Mouse (Mus musculus) adrenal gland, adult 2 months (tissue): Measurements from ENCODE around the gene Fbxw4. TPM values are rescaled to one million over a fixed set of nuclear protein-coding genes. Genes with fewer than 3 reads are reported as not detected.
A peak's percentile ranks its signal among the peaks of the same experiment; 100 is the strongest.

ENCODE experiments used
- DNase-seq: peaks from one replicate; pipeline ENCODE4 v3.0.0; 2021
- long read RNA-seq: library from polyadenylated mRNA; stranded (forward); transcript quantifications from one replicate; pipeline ENCODE4 v2.0.0, GENCODE M21; 2021
- polyA plus RNA-seq: library from polyadenylated mRNA; depleted of rRNA; stranded (reverse); fragments of >200 nt; gene quantifications from 2 replicates; pipeline ENCODE4 v1.2.3, GENCODE M21; 2012; rRNA removed
- total RNA-seq, 2 experiments: library from RNA; stranded (reverse); gene quantifications; 2 replicates each; pipeline ENCODE4 v1.2.3; 2021

Gene Fbxw4
- total RNA-seq (10 to 100 TPM; 30.0 to 34.4 TPM), polyA plus RNA-seq (145 and 199 TPM in 2 replicates)
- long read RNA-seq, transcript Fbxw4-201 (9 exons, 2,068 nt): major isoform, 9 of 17 reads
- long read RNA-seq, partial matches to known transcripts: 0 of 17 reads
- long read RNA-seq, other reads (novel, unspliced or antisense): 7 of 17 reads

GRCm38 (mm10) chr19:45659738-45660502 lies at the start of gene Fbxw4:
TSS of gene Fbxw4 (minus strand) at chr19:45660312.
- DNase-seq: peak; percentile 91

GRCm38 (mm10) chr19:45708704-45709103 lies 48.6 kb upstream of the Fbxw4 start:
- no peak for DNase-seq

GRCm38 (mm10) chr19:45696281-45696600 lies 36.1 kb upstream of the Fbxw4 start:
- DNase-seq: no peak

GRCm38 (mm10) chr19:45695496-45696280 lies 35.6 kb upstream of the Fbxw4 start:
- no peak for DNase-seq

GRCm38 (mm10) chr19:45694056-45694455 lies 33.9 kb upstream of the Fbxw4 start:
- DNase-seq: no peak

GRCm38 (mm10) chr19:45692211-45692610 lies 32.1 kb upstream of the Fbxw4 start:
- DNase-seq: no peak

GRCm38 (mm10) chr19:45691001-45691535 lies 31.0 kb upstream of the Fbxw4 start:
- no peak for DNase-seq

- DNase-seq: no peak
Observed at GRCm38 (mm10) chr19:45687001-45687400, 26.9 kb upstream of the Fbxw4 start.

- DNase-seq: no peak
Observed at GRCm38 (mm10) chr19:45683676-45684075, 23.6 kb upstream of the Fbxw4 start.

GRCm38 (mm10) chr19:45680495-45681130 lies 20.5 kb upstream of the Fbxw4 start:
- DNase-seq: no peak

- DNase-seq: no peak
Observed at GRCm38 (mm10) chr19:45676723-45677269, 16.7 kb upstream of the Fbxw4 start.

- peak; percentile 23 for DNase-seq
Observed at GRCm38 (mm10) chr19:45675720-45676581, 15.8 kb upstream of the Fbxw4 start.

- DNase-seq: no peak
Observed at GRCm38 (mm10) chr19:45675196-45675595, 15.1 kb upstream of the Fbxw4 start.

- DNase-seq: no peak
Observed at GRCm38 (mm10) chr19:45672971-45673370, 12.9 kb upstream of the Fbxw4 start.

GRCm38 (mm10) chr19:45668986-45669385 lies 8.9 kb upstream of the Fbxw4 start:
- DNase-seq: no peak

- DNase-seq: no peak
Observed at GRCm38 (mm10) chr19:45663851-45664250, 3.7 kb upstream of the Fbxw4 start.

- DNase-seq: no peak
Observed at GRCm38 (mm10) chr19:45660503-45660790, 335 bp upstream of the Fbxw4 start.

- DNase-seq: no peak
Observed at GRCm38 (mm10) chr19:45659301-45659737, 793 bp downstream of the Fbxw4 start.

GRCm38 (mm10) chr19:45658556-45659268 lies 1.4 kb downstream of the Fbxw4 start:
- DNase-seq: no peak

- DNase-seq: no peak
Observed at GRCm38 (mm10) chr19:45657828-45658227, 2.3 kb downstream of the Fbxw4 start.
